Mouse (Mus musculus) hindbrain, embryonic 16.5 days (tissue): ENCODE measurements around the gene Stpg1. TPM values are rescaled to one million over a fixed set of nuclear protein-coding genes. Genes with fewer than 3 reads are reported as not detected.
A peak's percentile ranks its signal among the peaks of the same experiment; 100 is the strongest.

Experiments used
- ATAC-seq: fragments of 200-750 bp; cut with Nextera tagmentation; 2 replicates; pipeline ENCODE4 v1.8.0; 2017; ENCODE audit warnings: moderate TSS enrichment, moderate library complexity
- H3K27ac ChIP-seq: fragments of 300-500 bp; sonication (generic); 2 replicates; pipeline ENCODE4 v1.5.1; 2014; ENCODE audit warnings: low read depth, mild to moderate bottlenecking, control low read depth, low read length, moderate library complexity
- H3K27me3 ChIP-seq: fragments of 300-500 bp; sonication (generic); replicated peaks from 2 replicates; pipeline ENCODE4 v1.6.1; 2014; ENCODE audit warnings: low read length; ENCODE audit not compliant: control insufficient read depth, insufficient read depth
- H3K36me3 ChIP-seq: fragments of 300-500 bp; sonication (generic); 2 replicates; pipeline ENCODE4 v1.6.1; 2014; ENCODE audit warnings: mild to moderate bottlenecking, low read length, moderate library complexity, mixed read lengths; ENCODE audit not compliant: control insufficient read depth, insufficient read depth
- H3K4me1 ChIP-seq: fragments of 300-500 bp; sonication (generic); 2 replicates; pipeline ENCODE4 v1.6.1; 2014; ENCODE audit warnings: low read depth, low read length; ENCODE audit not compliant: control insufficient read depth, insufficient read depth
- H3K4me2 ChIP-seq: fragments of 300-500 bp; sonication (generic); 2 replicates; pipeline ENCODE4 v1.6.1; 2014; ENCODE audit warnings: mild to moderate bottlenecking, low read length, control low read depth, moderate library complexity
- H3K4me3 ChIP-seq: fragments of 300-500 bp; sonication (generic); 2 replicates; pipeline ENCODE4 v1.5.1; 2014; ENCODE audit warnings: mild to moderate bottlenecking, low read length, control low read depth, moderate library complexity
- H3K9ac ChIP-seq: fragments of 300-500 bp; sonication (generic); 2 replicates; pipeline ENCODE4 v1.6.1; 2014; ENCODE audit warnings: low read depth, mild to moderate bottlenecking, control low read depth, low read length, moderate library complexity
- H3K9me3 ChIP-seq: fragments of 300-500 bp; sonication (generic); 2 replicates; pipeline ENCODE4 v1.6.1; 2014; ENCODE audit warnings: mild to moderate bottlenecking, low read length, moderate library complexity; ENCODE audit not compliant: control insufficient read depth
- WGBS: fragments of 180-500 bp; shearing (Covaris S2); extraction: QIAGEN DNeasy Blood & Tissue Kit; methylation state at CpG from one replicate; pipeline ENCODE4 v1.1.7; 2014; 5-methylcytosine and 5-hydroxymethylcytosine counted together
- polyA plus RNA-seq: library from polyadenylated mRNA; unstranded; fragments of >200 nt; fragmentation: Nextera tagmentation; extraction: Ambion mirVana; gene quantifications from 2 replicates; pipeline ENCODE4 v1.2.1, GENCODE M21; 2015

The Stpg1 gene
- polyA plus RNA-seq, 1 experiment from 2014 or later: 0.39 TPM

- Histone ChIP-seq H3K4me3 (no peak overlapping the region), H3K4me2 (no peak overlapping the region), H3K27me3 (no peaks in the 10 kb centered on the region), H3K36me3 (no peaks in the 10 kb centered on the region), H3K9me3 (no peaks in the 10 kb centered on the region), H3K9ac (no peak overlapping the region), H3K27ac (no peak overlapping the region), H3K4me1 (peaks cover 5% of the 10 kb centered on the region; the same call in 1 of the 2 replicates)
- no peak for ATAC-seq
- WGBS: 3% methylated on average over 5 of the region's 7 CpGs
These were observed 29.3 kb downstream of the Stpg1 start for GRCm38 (mm10) chr4:135523939-135524338.

DNA sequence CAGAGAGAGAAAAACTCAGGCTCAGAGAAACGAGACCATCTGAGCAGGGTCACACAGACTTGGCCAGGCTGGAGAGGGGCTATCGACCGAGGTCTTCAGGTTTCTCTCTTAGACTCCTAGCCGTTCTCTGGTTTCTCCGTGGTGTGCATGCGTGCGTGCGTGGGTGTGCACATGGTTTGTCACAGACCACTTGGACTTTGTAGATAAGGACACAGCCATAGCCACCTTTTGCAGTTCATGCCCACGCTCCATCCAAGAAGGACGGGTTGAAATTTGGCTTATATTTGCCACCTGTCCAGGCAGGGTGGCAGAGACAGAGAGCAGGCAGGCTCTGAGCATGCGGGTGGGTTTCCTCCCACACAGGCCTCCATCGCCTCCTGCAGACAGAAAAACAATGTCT, 30.5 kb downstream of the Stpg1 start:
- Histone ChIP-seq H3K9me3 (no peaks in the 10 kb centered on the region), H3K27me3 (no peaks in the 10 kb centered on the region), H3K4me1 (peaks cover 5% of the 10 kb centered on the region; the same call in 1 of the 2 replicates), H3K27ac (no peak overlapping the region), H3K36me3 (no peaks in the 10 kb centered on the region), H3K9ac (no peak overlapping the region), H3K4me2 (no peak overlapping the region), H3K4me3 (no peak overlapping the region)
- ATAC-seq: no peak
- WGBS: 72% methylated on average over 12 of the region's 12 CpGs

DNA sequence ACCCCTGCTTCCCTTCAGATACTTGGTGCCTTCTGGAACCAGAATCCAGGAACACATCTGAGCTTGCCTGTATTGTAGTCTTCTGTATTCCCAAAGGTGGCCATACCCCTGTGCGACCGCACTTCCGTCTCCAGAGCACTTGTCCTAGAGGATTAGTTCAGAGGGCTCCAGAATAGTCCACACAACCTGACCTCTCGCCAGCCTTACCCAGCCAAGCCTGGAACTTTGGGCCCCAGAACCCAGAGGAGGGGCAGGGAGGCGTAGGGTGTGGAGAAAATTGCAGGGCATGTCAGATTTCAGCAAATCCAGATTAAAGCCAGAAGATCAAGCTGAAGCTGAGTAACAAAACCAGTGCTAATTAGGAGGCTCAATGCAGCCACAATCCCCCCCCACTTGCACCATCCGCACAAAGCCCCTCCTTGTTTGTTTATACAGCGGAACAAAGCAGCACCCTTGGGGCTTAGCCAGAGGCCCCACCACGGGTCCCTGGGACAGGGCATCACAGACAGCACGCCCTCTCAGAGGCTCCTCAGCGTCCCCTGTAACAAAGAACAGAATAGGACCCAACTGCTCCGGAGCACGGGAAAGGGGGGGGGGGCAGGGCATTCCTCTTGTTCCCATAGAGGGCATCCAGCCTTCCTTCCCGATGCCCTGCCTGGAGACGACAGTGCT, 31.6 kb downstream of the Stpg1 start:
- 17% methylated on average over 12 of the region's 14 CpGs for WGBS
- Histone ChIP-seq H3K9me3 (no peaks in the 10 kb centered on the region; the same call in 1 of the 2 replicates), H3K4me1 (peaks cover 5% of the 10 kb centered on the region; the same call in 1 of the 2 replicates), H3K36me3 (no peaks in the 10 kb centered on the region), H3K4me2 (0 out of 2 replicates have a peak overlapping the region, but pooled peaks have one; percentile 11), H3K9ac (no peak overlapping the region), H3K4me3 (no peak overlapping the region), H3K27me3 (no peaks in the 10 kb centered on the region), H3K27ac (no peak overlapping the region)
- ATAC-seq: peak; percentile 84

GRCm38 (mm10) chr4:135530270-135530669, 35.7 kb downstream of the Stpg1 start:
- Histone ChIP-seq H3K36me3 (no peaks in the 10 kb centered on the region), H3K4me3 (no peak overlapping the region), H3K9ac (no peak overlapping the region), H3K9me3 (no peaks in the 10 kb centered on the region; the same call in 1 of the 2 replicates), H3K27me3 (no peaks in the 10 kb centered on the region), H3K4me1 (peaks cover 5% of the 10 kb centered on the region; the same call in 1 of the 2 replicates), H3K27ac (no peak overlapping the region), H3K4me2 (no peak overlapping the region)
- 60% methylated on average over 2 of the region's 2 CpGs for WGBS
- no peak for ATAC-seq

DNA sequence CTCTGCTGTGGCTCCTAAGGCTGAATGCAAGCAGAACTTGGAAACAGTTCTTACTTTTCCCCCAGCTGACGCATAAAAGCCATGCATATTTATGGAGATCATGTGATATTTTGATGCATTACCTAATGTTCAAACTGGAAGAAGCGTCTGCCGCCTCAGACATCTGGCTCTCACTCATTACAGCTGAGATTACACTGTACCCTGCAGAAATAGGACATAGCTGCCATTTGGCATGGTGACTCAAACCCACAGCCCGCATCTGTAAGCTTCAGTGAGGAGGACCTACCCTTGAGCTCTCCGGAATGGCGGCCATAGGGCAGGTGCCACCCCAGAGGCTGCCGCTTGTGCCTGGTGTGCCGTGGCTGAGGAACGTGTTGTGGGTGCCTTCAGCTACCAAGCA, 36.6 kb downstream of the Stpg1 start:
- Histone ChIP-seq H3K4me2 (no peak overlapping the region), H3K9ac (no peak overlapping the region), H3K36me3 (no peaks in the 10 kb centered on the region), H3K27ac (0 out of 2 replicates have a peak overlapping the region, but pooled peaks have one; percentile 23), H3K9me3 (no peaks in the 10 kb centered on the region; the same call in 1 of the 2 replicates), H3K4me3 (no peak overlapping the region), H3K27me3 (no peaks in the 10 kb centered on the region), H3K4me1 (peaks cover 2% of the 10 kb centered on the region; the same call in 1 of the 2 replicates)
- WGBS: 78% methylated on average over 9 of the region's 9 CpGs
- no peak for ATAC-seq

GRCm38 (mm10) chr4:135531771-135532613, 37.4 kb downstream of the Stpg1 start:
- H3K27ac ChIP-seq: no peak overlapping the region
- no peak overlapping the region for H3K4me3 ChIP-seq
- ATAC-seq: no peak
- no peaks in the 10 kb centered on the region; the same call in 1 of the 2 replicates for H3K9me3 ChIP-seq
- no peak overlapping the region for H3K4me2 ChIP-seq
- WGBS: 53% methylated on average over 9 of the region's 9 CpGs
- no peaks in the 10 kb centered on the region for H3K4me1 ChIP-seq
- no peak overlapping the region for H3K9ac ChIP-seq
- no peaks in the 10 kb centered on the region for H3K27me3 ChIP-seq
- H3K36me3 ChIP-seq: no peaks in the 10 kb centered on the region

GRCm38 (mm10) chr4:135533001-135533400, 38.4 kb downstream of the Stpg1 start:
- H3K9ac ChIP-seq: no peak overlapping the region
- WGBS: 70% methylated on average over 6 of the region's 6 CpGs
- H3K4me2 ChIP-seq: no peak overlapping the region
- no peaks in the 10 kb centered on the region for H3K27me3 ChIP-seq
- H3K36me3 ChIP-seq: no peaks in the 10 kb centered on the region
- no peaks in the 10 kb centered on the region; the same call in 1 of the 2 replicates for H3K9me3 ChIP-seq
- no peak for ATAC-seq
- no peak overlapping the region for H3K4me3 ChIP-seq
- no peak overlapping the region for H3K27ac ChIP-seq
- no peaks in the 10 kb centered on the region for H3K4me1 ChIP-seq

- no peaks in the 10 kb centered on the region for H3K36me3 ChIP-seq
- H3K27me3 ChIP-seq: no peaks in the 10 kb centered on the region
- no peak overlapping the region for H3K4me3 ChIP-seq
- no peak overlapping the region for H3K9ac ChIP-seq
- H3K4me2 ChIP-seq: no peak overlapping the region
- no peak overlapping the region for H3K27ac ChIP-seq
- ATAC-seq: no peak
- H3K9me3 ChIP-seq: no peaks in the 10 kb centered on the region; the same call in 1 of the 2 replicates
- WGBS: 98% methylated on average over 3 of the region's 3 CpGs
- H3K4me1 ChIP-seq: peaks cover 2% of the 10 kb centered on the region; the same call in 1 of the 2 replicates
These were observed 40.4 kb downstream of the Stpg1 start for GRCm38 (mm10) chr4:135535021-135535420.

GRCm38 (mm10) chr4:135539056-135539455, 44.5 kb downstream of the Stpg1 start:
- H3K4me2 ChIP-seq: no peak overlapping the region
- no peaks in the 10 kb centered on the region for H3K9me3 ChIP-seq
- no peak overlapping the region for H3K9ac ChIP-seq
- no peak overlapping the region for H3K27ac ChIP-seq
- H3K4me1 ChIP-seq: peaks cover 5% of the 10 kb centered on the region; the same call in 1 of the 2 replicates
- ATAC-seq: no peak
- H3K4me3 ChIP-seq: no peak overlapping the region
- H3K36me3 ChIP-seq: no peaks in the 10 kb centered on the region
- H3K27me3 ChIP-seq: no peaks in the 10 kb centered on the region
- 80% methylated on average over 12 of the region's 12 CpGs for WGBS
